Comparison of ENCODE assay signal across 8 mouse cellular contexts in genomic region chr8:70166504-70167110, GRCm38 (mm10). TPM values are rescaled to one million over a fixed set of nuclear protein-coding genes. Genes with fewer than 3 reads are reported as not detected.
DNase-seq lines count a peak whose midpoint lies in the region; ATAC-seq and TF ChIP-seq lines count a peak whose summit lies in the region.

No protein-coding gene starts in this region.

- H3K79me2 ChIP-seq in myocyte (ENCODE audit: control insufficient read depth, insufficient read depth), result no peaks in the 10 kb centered on the region

- H3K27me3 ChIP-seq in intestine, embryonic 16.5 days (replicated peaks; ENCODE audit: control insufficient read depth, insufficient read depth, low read length), result peaks cover 3% of the 10 kb centered on the region; the same call in 1 of the 2 replicates
- H3K27me3 ChIP-seq in liver, embryonic 11.5 days (replicated peaks; ENCODE audit: control insufficient read depth, insufficient read depth, low read length), result peaks cover 12% of the 10 kb centered on the region
- peaks cover 26% of the 10 kb centered on the region for H3K27me3 ChIP-seq in myocyte (ENCODE audit: control insufficient read depth, insufficient read depth, insufficient read length)
- H3K27me3 ChIP-seq in stomach, embryonic 15.5 days (replicated peaks), result 0 out of 2 replicates have a peak, but pooled peaks cover 7% of the 10 kb centered on the region

- no peak overlapping the region for H3ac ChIP-seq in myocyte (ENCODE audit: control insufficient read depth, insufficient read length)

- TF ChIP-seq POLR2A in myocyte (IDR thresholded peaks at IDR 0.05; ENCODE audit: insufficient read length, low read depth), result no peak

- H3K27ac ChIP-seq in intestine, embryonic 16.5 days (ENCODE audit: low read length), result no peak overlapping the region
- H3K27ac ChIP-seq in liver, embryonic 11.5 days (ENCODE audit: low read depth, low read length), result no peak overlapping the region
- no peak overlapping the region for H3K27ac ChIP-seq in stomach, embryonic 15.5 days

- peak; percentile 68 for DNase-seq in 3T3-L1 (ENCODE audit: low read depth, low spot score)
- DNase-seq in adrenal gland, adult 18-20 months (ENCODE audit: low spot score in 2 of 2), result peak; percentile 64 to 75
- DNase-seq in embryo, embryonic 10.5 days (ENCODE audit: low spot score), result peak; percentile 90
- DNase-seq in liver, embryonic 11.5 days (ENCODE audit: low spot score), result peak; percentile 86

- peak overlapping the region; percentile 53 for H3K4me2 ChIP-seq in intestine, embryonic 16.5 days (ENCODE audit: low read depth, low read length)
- peak overlapping the region; percentile 61 for H3K4me2 ChIP-seq in liver, embryonic 11.5 days
- peak overlapping the region; percentile 34 for H3K4me2 ChIP-seq in myocyte (ENCODE audit: low read depth)
- peak overlapping the region; percentile 56 for H3K4me2 ChIP-seq in stomach, embryonic 15.5 days

- 2% methylated on average over 21 of the region's 21 CpGs for WGBS in intestine, embryonic 16.5 days
- 3% methylated on average over 21 of the region's 21 CpGs for WGBS in liver, embryonic 11.5 days
- 4% methylated on average over 21 of the region's 21 CpGs for WGBS in stomach, embryonic 15.5 days

- H3K4me3 ChIP-seq in intestine, embryonic 16.5 days (ENCODE audit: low read length), result peak overlapping the region; percentile 18
- H3K4me3 ChIP-seq in liver, embryonic 11.5 days (ENCODE audit: low read depth, low read length), result peak overlapping the region; percentile 15; the same call in 1 of the 2 replicates
- H3K4me3 ChIP-seq in myocyte, result no peak overlapping the region
- H3K4me3 ChIP-seq in stomach, embryonic 15.5 days (replicated peaks), result peak overlapping the region; percentile 19

- no peaks in the 10 kb centered on the region for H3K36me3 ChIP-seq in intestine, embryonic 16.5 days (ENCODE audit: control insufficient read depth, insufficient read depth, low read length)
- no peaks in the 10 kb centered on the region for H3K36me3 ChIP-seq in liver, embryonic 11.5 days (ENCODE audit: control insufficient read depth, insufficient read depth, low read length)
- no peaks in the 10 kb centered on the region for H3K36me3 ChIP-seq in myocyte (ENCODE audit: control insufficient read depth, insufficient read depth)
- no peaks in the 10 kb centered on the region for H3K36me3 ChIP-seq in stomach, embryonic 15.5 days

- H3K9me3 ChIP-seq in intestine, embryonic 16.5 days (ENCODE audit: control insufficient read depth, low read length), result no peaks in the 10 kb centered on the region
- no peaks in the 10 kb centered on the region for H3K9me3 ChIP-seq in liver, embryonic 11.5 days (ENCODE audit: control insufficient read depth, low read length)
- no peaks in the 10 kb centered on the region for H3K9me3 ChIP-seq in stomach, embryonic 15.5 days

- no peaks in the 10 kb centered on the region for H3K4me1 ChIP-seq in intestine, embryonic 16.5 days (ENCODE audit: control insufficient read depth, insufficient read depth, low read length)
- H3K4me1 ChIP-seq in liver, embryonic 11.5 days (replicated peaks; ENCODE audit: control insufficient read depth, insufficient read depth, low read length), result peaks cover 25% of the 10 kb centered on the region
- H3K4me1 ChIP-seq in stomach, embryonic 15.5 days, result peaks cover 7% of the 10 kb centered on the region; the same call in 1 of the 2 replicates

- peak overlapping the region; percentile 53; the same call in 1 of the 2 replicates for H3K9ac ChIP-seq in intestine, embryonic 16.5 days (ENCODE audit: low read depth, low read length)
- H3K9ac ChIP-seq in liver, embryonic 11.5 days (ENCODE audit: low read depth, low read length), result 0 out of 2 replicates have a peak overlapping the region, but pooled peaks have one; percentile 6
- H3K9ac ChIP-seq in stomach, embryonic 15.5 days, result no peak overlapping the region

- ATAC-seq in granulocyte monocyte progenitor cell, adult 5-6 weeks (replicated peaks; ENCODE audit: poor library complexity, severe bottlenecking), result peak; percentile 89
- ATAC-seq in intestine, embryonic 16.5 days, result peak; percentile 75
- peak; percentile 72 for ATAC-seq in liver, embryonic 11.5 days (replicated peaks; ENCODE audit: low FRiP score)
- ATAC-seq in stomach, embryonic 15.5 days (ENCODE audit: insufficient read depth, low FRiP score, low read depth), result peak; percentile 72; the same call in 1 of the 2 replicates

TF ChIP-seq in myocyte, 11 proteins besides CTCF, POLR2A, EP300 and RAD21:
- TF ChIP-seq POLR2AphosphoS2 (IDR thresholded peaks at IDR 0.05; ENCODE audit: insufficient read length, low read depth), result no peak
- TF ChIP-seq MAX (IDR thresholded peaks at IDR 0.05; ENCODE audit: low read depth), result no peak
- no peak for TF ChIP-seq CEBPB (IDR thresholded peaks at IDR 0.05; ENCODE audit: insufficient read depth, poor library complexity, severe bottlenecking)
TF ChIP-seq in myocyte: peak in this region for 0.

RNA-seq across cellular contexts. Expression of gene Tmem161a, which starts 5.5 kb away (rescaled TPM):
- 10 to 100 TPM; 68.0 to 84.2 TPM for total RNA-seq in adrenal gland, adult 18-20 months (2021)
- 15.6 and 29.6 TPM in 2 replicates for total RNA-seq in granulocyte monocyte progenitor cell, adult 5-6 weeks (2014; fragmentation: Nextera tagmentation)
- total RNA-seq in granulocyte monocyte progenitor cell, adult 5-6 weeks (2017), result 9.4 and 21.4 TPM in 2 replicates
- polyA plus RNA-seq in intestine, embryonic 16.5 days (2015; fragmentation: Nextera tagmentation; extraction: Ambion mirVana), result 66.9 and 67.7 TPM in 2 replicates
- 53.1 and 53.4 TPM in 2 replicates for polyA plus RNA-seq in liver, embryonic 11.5 days (2014; fragmentation: Nextera tagmentation; extraction: Ambion mirVana)
- 132 TPM for polyA plus RNA-seq in myocyte (2012; fragmentation: generic; extraction: Trizol)
- polyA plus RNA-seq in stomach, embryonic 15.5 days (2015; fragmentation: Nextera tagmentation; extraction: Ambion mirVana), result 54.4 and 59.0 TPM in 2 replicates

RNA-seq across cellular contexts. Expression of gene Mef2b, which starts 27.1 kb away (rescaled TPM):
- total RNA-seq in adrenal gland, adult 18-20 months (2021), result under 1 TPM; 0.48 to 0.99 TPM
- not detected in 2 replicates for total RNA-seq in granulocyte monocyte progenitor cell, adult 5-6 weeks (2014; fragmentation: Nextera tagmentation)
- total RNA-seq in granulocyte monocyte progenitor cell, adult 5-6 weeks (2017), result not detected in 2 replicates
- 0.11 and 0.23 TPM in 2 replicates for polyA plus RNA-seq in intestine, embryonic 16.5 days (2015; fragmentation: Nextera tagmentation; extraction: Ambion mirVana)
- 0.45 and 0.51 TPM in 2 replicates for polyA plus RNA-seq in liver, embryonic 11.5 days (2014; fragmentation: Nextera tagmentation; extraction: Ambion mirVana)
- polyA plus RNA-seq in myocyte (2012; fragmentation: generic; extraction: Trizol), result 0.85 TPM
- polyA plus RNA-seq in stomach, embryonic 15.5 days (2015; fragmentation: Nextera tagmentation; extraction: Ambion mirVana), result 0.19 and 0.26 TPM in 2 replicates

RNA-seq across cellular contexts. Expression of gene Borcs8, which starts 27.3 kb away (rescaled TPM):
- total RNA-seq in adrenal gland, adult 18-20 months (2021), result 10 to 100 TPM; 54.8 to 59.2 TPM
- total RNA-seq in granulocyte monocyte progenitor cell, adult 5-6 weeks (2014; fragmentation: Nextera tagmentation), result 26.6 and 53.7 TPM in 2 replicates
- total RNA-seq in granulocyte monocyte progenitor cell, adult 5-6 weeks (2017), result 34.3 and 40.0 TPM in 2 replicates
- 38.4 and 42.4 TPM in 2 replicates for polyA plus RNA-seq in intestine, embryonic 16.5 days (2015; fragmentation: Nextera tagmentation; extraction: Ambion mirVana)
- 38.6 and 46.2 TPM in 2 replicates for polyA plus RNA-seq in liver, embryonic 11.5 days (2014; fragmentation: Nextera tagmentation; extraction: Ambion mirVana)
- polyA plus RNA-seq in myocyte (2012; fragmentation: generic; extraction: Trizol), result 53.0 TPM
- polyA plus RNA-seq in stomach, embryonic 15.5 days (2015; fragmentation: Nextera tagmentation; extraction: Ambion mirVana), result 42.6 and 43.2 TPM in 2 replicates

RNA-seq across cellular contexts. Expression of gene Rfxank, which starts 27.7 kb away (rescaled TPM):
- 10 to 100 TPM; 13.0 to 17.4 TPM for total RNA-seq in adrenal gland, adult 18-20 months (2021)
- 4.8 and 6.9 TPM in 2 replicates for total RNA-seq in granulocyte monocyte progenitor cell, adult 5-6 weeks (2014; fragmentation: Nextera tagmentation)
- total RNA-seq in granulocyte monocyte progenitor cell, adult 5-6 weeks (2017), result 5.9 and 11.6 TPM in 2 replicates
- polyA plus RNA-seq in intestine, embryonic 16.5 days (2015; fragmentation: Nextera tagmentation; extraction: Ambion mirVana), result 12.6 and 15.3 TPM in 2 replicates
- 15.2 and 16.7 TPM in 2 replicates for polyA plus RNA-seq in liver, embryonic 11.5 days (2014; fragmentation: Nextera tagmentation; extraction: Ambion mirVana)
- 11.2 TPM for polyA plus RNA-seq in myocyte (2012; fragmentation: generic; extraction: Trizol)
- 14.4 and 14.8 TPM in 2 replicates for polyA plus RNA-seq in stomach, embryonic 15.5 days (2015; fragmentation: Nextera tagmentation; extraction: Ambion mirVana)

RNA-seq across cellular contexts. Expression of gene Nr2c2ap, which starts 35.5 kb away (rescaled TPM):
- total RNA-seq in adrenal gland, adult 18-20 months (2021), result 10 to 100 TPM; 19.0 to 24.0 TPM
- total RNA-seq in granulocyte monocyte progenitor cell, adult 5-6 weeks (2014; fragmentation: Nextera tagmentation), result 37.0 and 64.5 TPM in 2 replicates
- 8.7 and 9.4 TPM in 2 replicates for total RNA-seq in granulocyte monocyte progenitor cell, adult 5-6 weeks (2017)
- polyA plus RNA-seq in intestine, embryonic 16.5 days (2015; fragmentation: Nextera tagmentation; extraction: Ambion mirVana), result 50.7 and 51.7 TPM in 2 replicates
- 32.9 and 35.4 TPM in 2 replicates for polyA plus RNA-seq in liver, embryonic 11.5 days (2014; fragmentation: Nextera tagmentation; extraction: Ambion mirVana)
- 41.3 TPM for polyA plus RNA-seq in myocyte (2012; fragmentation: generic; extraction: Trizol)
- polyA plus RNA-seq in stomach, embryonic 15.5 days (2015; fragmentation: Nextera tagmentation; extraction: Ambion mirVana), result 38.2 and 39.4 TPM in 2 replicates
